Mouse (Mus musculus): ENCODE results near the gene Idnk.

Gene Idnk

DNA sequence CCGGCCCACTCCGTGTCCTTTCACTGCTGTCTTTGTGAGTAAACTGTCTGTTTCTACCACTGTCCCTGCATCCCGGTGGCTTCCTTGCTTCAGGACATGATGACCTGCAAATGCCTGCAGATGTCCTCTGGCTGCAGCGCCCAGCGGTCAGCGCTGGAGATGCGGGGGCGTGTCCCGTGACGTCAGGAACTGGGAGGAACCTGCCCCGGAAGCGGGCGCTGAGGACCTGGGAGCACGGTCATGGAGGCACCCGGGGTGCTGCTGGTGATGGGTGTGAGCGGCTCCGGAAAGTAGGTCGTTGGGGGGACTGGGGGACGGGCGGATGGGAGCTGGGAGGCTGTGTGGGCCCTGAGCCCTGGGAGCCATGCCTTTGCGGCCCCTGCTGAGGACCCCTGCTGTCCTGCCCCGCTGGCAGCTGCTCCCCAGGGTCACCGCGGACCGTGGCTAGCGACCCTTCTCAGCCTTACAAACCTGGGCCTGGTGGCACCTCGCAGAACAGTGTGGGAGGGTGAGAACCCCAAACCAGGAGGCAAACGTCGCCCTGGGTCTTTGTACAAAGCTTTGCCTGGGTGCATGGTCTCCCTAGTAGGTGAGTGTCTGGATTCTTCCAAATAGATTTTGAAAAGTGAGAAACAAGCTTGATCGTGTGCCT is at the start of gene Idnk:
Idnk (plus strand) TSS at position 203 of the 652 bp plus-strand sequence.
- peak; percentile 84 for DNase-seq (ENCODE audit: low read depth, low spot score)

DNA sequence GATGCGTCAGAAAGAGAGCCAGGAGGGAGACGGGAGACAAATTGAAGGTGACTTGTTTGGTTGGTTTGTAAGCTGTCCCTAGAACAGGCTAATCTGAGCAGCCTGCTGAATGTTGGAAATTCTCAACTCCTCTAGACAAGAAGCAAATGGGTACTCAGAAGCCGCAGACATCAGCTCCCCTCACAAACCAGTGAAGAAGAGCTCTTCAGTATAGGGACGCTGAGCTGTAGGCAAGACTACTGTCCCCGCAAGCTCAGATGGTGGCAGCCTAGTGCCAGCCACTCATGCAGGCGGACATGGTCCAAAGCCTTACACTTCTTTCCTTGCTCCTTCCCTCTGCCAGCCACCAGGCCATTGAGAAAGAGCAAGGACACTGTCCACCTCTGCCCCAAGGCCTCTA is 46.1 kb upstream of the Idnk start:
- no peak for DNase-seq (ENCODE audit: low read depth, low spot score)

DNA sequence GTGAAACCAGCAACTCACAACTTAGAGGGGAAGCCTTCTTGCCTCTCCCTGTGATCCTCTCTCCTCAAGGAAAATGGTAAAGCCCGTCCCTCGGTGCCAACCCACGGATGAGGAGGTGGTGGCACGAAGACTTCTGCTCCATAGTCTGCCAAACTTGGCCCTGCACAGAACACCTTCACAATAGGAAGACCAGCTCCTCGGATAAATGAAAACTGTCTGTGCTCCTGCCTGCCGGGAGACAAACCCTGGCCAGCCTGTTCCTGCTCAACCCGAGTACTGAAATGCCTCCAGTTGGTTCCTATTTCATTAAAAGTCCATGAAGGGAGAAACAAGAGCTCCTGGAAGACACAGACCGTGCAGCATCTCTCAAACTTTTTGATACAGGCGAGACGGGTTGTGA is 45.3 kb upstream of the Idnk start:
- no peak for DNase-seq (ENCODE audit: low read depth, low spot score)

DNA sequence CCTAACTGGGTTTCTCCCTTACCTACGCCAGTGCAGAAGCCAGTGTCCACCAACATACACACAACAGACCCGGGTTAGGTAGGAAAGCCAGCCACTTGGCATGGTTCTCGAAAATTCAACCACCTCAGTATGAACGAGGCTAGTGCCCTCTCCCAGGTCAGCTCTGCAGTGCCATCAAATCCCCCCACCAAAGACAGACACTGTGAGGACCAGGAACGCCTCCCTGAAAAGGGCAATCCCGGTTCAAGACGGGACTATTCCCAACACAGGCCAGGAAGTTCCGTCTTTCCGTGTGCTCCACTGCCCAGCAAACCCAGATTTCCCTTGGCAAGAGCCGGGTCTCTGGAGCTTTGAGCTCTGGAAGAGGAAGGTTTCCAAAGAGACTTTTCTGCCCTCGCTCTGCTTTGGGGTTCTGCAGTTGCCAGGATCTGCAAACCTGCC is 44.8 kb upstream of the Idnk start:
- DNase-seq (ENCODE audit: low read depth, low spot score), result no peak

DNA sequence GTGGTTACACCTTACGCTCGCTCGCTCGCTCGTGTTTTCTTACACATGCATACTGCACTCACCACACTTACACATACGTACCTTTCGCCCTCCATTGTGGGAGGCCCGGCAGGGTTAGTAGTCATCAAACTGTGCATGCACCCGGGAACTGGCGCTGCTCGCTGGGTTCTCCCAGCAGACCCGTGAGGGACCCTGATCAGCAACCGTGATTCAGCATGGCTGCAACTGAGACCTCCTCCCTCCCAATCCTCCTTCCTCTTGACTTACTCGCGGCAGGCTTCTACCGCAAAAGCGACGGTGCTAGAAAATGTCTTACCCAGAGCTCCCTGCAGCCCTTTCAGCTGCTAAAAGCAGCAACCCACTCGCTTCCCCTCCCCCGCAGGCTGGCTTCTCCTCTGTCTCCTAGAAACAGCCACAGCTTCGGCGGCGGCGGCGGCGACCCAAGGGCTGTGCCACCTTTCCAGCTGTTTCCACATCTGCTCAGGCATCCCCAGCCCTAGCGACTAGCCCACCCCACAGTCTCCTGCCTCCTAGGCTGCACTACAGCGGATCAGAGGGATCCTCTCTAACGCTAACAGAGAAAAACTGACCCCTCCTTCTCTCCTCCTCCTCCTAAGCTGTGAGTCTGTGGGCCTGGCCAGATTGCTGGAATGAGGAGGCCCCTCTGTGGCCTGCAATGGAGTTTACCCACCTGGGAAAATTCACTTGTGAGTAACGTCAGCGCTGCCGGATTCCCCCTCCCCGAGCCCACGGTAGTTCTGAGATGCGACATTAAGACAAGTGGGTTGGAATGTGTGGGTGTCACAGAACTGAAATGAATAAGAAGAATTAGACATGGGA is 44.2 kb upstream of the Idnk start, which contains the start of gene Klhl3:
Klhl3 (minus strand) TSS at position 532 of the 840 bp plus-strand sequence.
- DNase-seq (ENCODE audit: low read depth, low spot score), result peak; percentile 83

DNA sequence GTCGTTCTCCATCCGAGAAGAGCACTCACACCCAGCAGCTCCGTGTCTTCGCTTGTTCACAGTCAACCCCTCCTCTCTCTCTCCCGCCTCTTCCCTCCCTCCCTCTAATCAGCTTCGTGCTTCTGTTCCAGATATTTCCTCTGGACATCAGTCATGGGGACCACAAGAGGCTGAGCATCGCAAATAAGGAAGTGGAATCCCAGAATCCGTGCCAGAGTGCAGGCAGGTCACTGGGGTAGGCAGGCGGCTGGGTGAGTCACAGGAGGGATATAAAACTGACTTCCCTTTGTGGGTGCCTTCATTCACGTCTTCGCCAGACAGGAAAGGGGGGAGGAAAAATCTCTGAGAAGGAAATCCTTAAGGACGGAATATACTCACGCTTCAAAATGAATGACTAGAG is 42.2 kb upstream of the Idnk start:
- DNase-seq (ENCODE audit: low read depth, low spot score), result no peak

- no peak for DNase-seq (ENCODE audit: low read depth, low spot score)
Observed at GRCm38 (mm10) chr13:58116801-58117200, 40.6 kb upstream of the Idnk start.

DNA sequence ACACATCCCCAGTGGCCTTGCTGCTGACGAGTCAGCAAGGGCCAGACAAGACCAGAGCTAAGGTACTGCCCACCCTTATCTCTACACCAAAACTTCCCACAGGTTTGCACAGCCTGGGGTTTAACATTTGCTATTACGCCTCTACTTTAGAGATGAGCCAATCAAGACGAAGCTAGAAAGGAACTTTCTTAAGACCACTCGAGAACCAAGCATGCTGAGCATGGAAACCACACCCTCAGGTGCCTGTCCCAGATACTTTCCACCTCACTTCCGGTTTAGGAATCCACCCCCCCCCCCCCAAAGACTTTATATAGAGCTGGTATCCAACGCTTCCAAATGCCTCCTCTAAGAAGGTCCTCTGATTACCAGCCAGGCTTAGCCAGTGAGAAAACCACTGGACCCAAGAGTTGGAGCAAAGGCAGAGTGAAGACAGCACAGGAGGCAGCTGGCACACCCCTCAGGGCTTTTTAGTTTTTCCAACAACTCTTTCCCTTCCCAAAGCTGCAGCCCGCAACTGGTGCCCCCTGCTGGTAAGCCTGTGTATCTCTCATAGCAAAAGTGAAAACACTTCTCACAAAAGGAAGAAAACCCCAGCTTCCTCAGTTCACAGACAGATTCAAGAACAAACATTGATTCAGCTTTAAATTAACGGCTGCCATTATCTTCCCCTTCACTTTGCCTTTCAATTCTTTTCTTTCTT is 40.0 kb upstream of the Idnk start:
- DNase-seq (ENCODE audit: low read depth, low spot score), result peak; percentile 67

DNA sequence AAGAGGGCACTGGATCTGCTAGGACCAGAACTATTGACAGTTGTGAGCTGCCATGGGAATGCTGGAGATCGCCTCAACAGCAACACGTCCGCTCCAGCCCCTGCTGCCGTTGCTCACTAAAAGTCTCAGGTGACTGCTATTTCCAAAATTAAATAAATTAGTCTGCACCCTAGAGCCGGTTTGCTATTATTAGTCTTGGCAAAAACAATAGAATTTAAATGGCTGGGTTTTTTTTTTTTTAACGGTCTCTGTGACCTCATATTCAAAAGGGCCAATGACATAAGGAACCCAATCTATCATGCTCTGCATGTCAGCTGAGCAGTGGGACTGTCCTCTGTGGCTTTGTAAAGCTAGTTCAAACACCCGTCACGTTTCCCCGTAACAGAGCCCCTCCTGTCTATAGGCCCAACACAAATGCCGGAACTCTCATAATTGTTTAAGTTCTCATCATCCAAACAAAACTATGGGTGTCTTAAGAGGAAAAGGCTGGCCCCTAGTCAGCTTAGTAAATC is 34.6 kb upstream of the Idnk start:
- DNase-seq (ENCODE audit: low read depth, low spot score), result no peak

- no peak for DNase-seq (ENCODE audit: low read depth, low spot score)
Observed at GRCm38 (mm10) chr13:58123381-58123780, 34.1 kb upstream of the Idnk start.

- no peak for DNase-seq (ENCODE audit: low read depth, low spot score)
Observed at GRCm38 (mm10) chr13:58124278-58124677, 33.2 kb upstream of the Idnk start.

- DNase-seq (ENCODE audit: low read depth, low spot score), result no peak
Observed at GRCm38 (mm10) chr13:58124989-58125388, 32.5 kb upstream of the Idnk start.

GRCm38 (mm10) chr13:58126126-58126525 is 31.3 kb upstream of the Idnk start:
- peak; percentile 83 for DNase-seq (ENCODE audit: low read depth, low spot score)

DNA sequence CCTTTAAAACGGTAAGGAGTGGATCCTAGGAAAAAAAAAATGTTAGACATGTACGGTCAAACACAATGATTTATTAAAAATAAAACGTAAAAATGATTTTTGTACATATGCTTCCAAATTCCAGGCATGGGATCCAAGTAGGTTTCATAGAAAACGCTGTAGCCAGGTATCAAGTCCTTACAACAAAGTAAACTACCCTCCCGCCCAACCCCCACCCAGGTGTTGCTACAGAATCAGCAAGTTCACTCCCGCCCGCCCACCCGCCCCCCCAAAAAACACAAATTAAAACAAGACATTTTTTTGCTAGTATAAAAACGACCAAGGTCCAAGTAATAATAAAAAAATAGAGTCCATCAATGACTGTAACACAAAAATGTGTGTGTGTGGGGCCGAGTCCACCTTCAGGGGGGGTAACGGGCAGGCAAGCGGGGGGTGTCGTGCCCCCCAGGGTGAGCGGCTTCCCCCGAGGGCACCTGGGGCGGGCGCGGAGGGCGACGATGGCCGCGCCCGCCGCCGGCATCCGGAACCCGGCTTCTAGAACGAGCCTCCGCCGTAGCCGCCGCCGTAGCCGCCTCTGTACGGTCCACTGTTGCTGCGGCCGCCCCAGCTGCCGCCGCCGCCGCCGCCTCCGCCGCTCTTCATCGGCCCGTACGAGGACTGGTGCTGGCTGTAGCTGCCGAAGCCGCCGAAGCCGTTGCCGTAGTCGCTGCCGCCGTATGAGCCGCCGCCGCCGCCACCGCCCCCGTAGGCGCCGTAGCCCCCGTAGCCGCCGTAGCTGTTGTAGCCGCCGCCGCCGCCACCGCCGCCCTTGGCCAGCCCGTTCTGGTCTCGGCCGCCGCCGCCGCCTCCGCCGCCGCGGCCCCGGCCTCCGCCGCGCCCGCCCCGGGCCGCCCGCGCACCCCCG is 30.3 kb upstream of the Idnk start:
- DNase-seq (ENCODE audit: low read depth, low spot score), result peak; percentile 57

GRCm38 (mm10) chr13:58127766-58128361 is 29.6 kb upstream of the Idnk start:
- peak; percentile 83 for DNase-seq (ENCODE audit: low read depth, low spot score)

- DNase-seq (ENCODE audit: low read depth, low spot score), result peak; percentile 97
Observed at GRCm38 (mm10) chr13:58128396-58128767, 29.1 kb upstream of the Idnk start, which contains the start of gene Hnrnpa0. Gene Hnrnpa0 (minus strand): TSS chr13:58128556.

- DNase-seq (ENCODE audit: low read depth, low spot score), result peak; percentile 97
Observed at GRCm38 (mm10) chr13:58128768-58129671, 28.4 kb upstream of the Idnk start.

GRCm38 (mm10) chr13:58129687-58130246 is 27.7 kb upstream of the Idnk start:
- no peak for DNase-seq (ENCODE audit: low read depth, low spot score)

DNA sequence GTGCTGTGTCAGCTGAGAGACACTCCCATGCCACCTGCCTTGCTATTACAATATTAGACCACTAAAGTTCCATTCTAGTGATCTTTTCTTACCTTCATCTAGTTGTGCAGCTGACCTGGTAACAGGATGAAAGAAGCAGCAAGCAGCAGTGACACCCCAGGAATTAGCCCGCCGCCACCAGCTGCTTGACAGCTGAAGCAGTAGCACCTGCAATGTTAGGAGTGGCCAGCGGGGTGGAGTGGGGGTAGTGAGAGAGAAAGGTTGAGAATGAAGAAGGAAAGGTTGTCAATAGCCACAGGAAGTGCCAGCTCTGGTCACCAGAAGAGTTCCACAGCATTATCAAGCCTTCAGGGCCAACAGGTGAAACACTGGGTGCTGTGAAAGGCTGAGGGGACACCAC is 25.8 kb upstream of the Idnk start:
- no peak for DNase-seq (ENCODE audit: low read depth, low spot score)
